Mouse (Mus musculus): ENCODE data around the gene Gm45716.

Gene Gm45716

GRCm38 (mm10) chr11:90283601-90284000 lies 96.1 kb downstream of the Gm45716 start:
- peak; percentile 86 for DNase-seq (ENCODE audit: low read depth, low spot score)

- DNase-seq (ENCODE audit: low read depth, low spot score) = no peak
These were observed 96.6 kb downstream of the Gm45716 start for GRCm38 (mm10) chr11:90284079-90284478.

- DNase-seq (ENCODE audit: low read depth, low spot score) = no peak
These were observed 97.1 kb downstream of the Gm45716 start for GRCm38 (mm10) chr11:90284623-90285022.

- DNase-seq (ENCODE audit: low read depth, low spot score) = no peak
These were observed 99.2 kb downstream of the Gm45716 start for GRCm38 (mm10) chr11:90286550-90287154.

- no peak for DNase-seq (ENCODE audit: low read depth, low spot score)
These were observed 103.7 kb downstream of the Gm45716 start for GRCm38 (mm10) chr11:90291156-90291555.

GRCm38 (mm10) chr11:90292766-90293165 lies 105.3 kb downstream of the Gm45716 start:
- DNase-seq (ENCODE audit: low read depth, low spot score) = no peak

- DNase-seq (ENCODE audit: low read depth, low spot score) = no peak
These were observed 107.1 kb downstream of the Gm45716 start for GRCm38 (mm10) chr11:90294622-90295021.
